Mouse (Mus musculus) cerebellum, postnatal 14 days (tissue): Measurements from ENCODE around the gene Rab5if.
"Not testable (repeated sequence)": the region's sequence is repeated elsewhere in the genome, so short reads cannot be mapped to it uniquely, and the experiment has no call there.

ENCODE experiments used
- DNase-seq, 2 experiments: peaks; one replicate each; pipeline ENCODE4 v3.0.0; 2021; ENCODE audit warnings: mixed read lengths in 2 of 2

Rab5if gene

GRCm38 (mm10) chr2:156892240-156892639 is 29.3 kb downstream of the Rab5if start:
- no peak for DNase-seq

- no peak for DNase-seq
Observed at GRCm38 (mm10) chr2:156892821-156893220, 29.9 kb downstream of the Rab5if start.

- DNase-seq: no peak
Observed at GRCm38 (mm10) chr2:156894496-156895265, 31.8 kb downstream of the Rab5if start.

- DNase-seq: peak in 1 of 2 experiments; percentile 54
Observed at GRCm38 (mm10) chr2:156896384-156896914, 33.5 kb downstream of the Rab5if start.

DNA sequence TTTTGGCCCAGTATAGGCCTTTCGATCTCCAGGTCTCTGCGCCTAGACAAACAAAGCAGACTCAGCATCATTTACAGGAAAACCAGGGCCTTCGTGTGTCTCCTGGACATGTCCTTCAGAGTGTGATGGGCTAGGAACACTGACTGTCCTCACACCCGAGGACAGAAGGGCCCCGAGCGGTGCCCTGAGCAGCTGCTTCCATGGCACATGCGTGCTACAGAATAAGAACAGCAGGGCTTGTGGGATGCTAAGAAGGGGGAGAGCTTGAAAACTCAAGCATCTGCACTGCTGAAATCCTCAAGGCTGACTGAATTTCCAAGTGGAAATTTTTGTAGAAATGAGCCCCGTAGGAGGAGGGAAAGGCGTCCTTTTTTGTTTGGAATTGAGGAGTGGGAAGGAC is 34.1 kb downstream of the Rab5if start:
- DNase-seq: no peak

DNA sequence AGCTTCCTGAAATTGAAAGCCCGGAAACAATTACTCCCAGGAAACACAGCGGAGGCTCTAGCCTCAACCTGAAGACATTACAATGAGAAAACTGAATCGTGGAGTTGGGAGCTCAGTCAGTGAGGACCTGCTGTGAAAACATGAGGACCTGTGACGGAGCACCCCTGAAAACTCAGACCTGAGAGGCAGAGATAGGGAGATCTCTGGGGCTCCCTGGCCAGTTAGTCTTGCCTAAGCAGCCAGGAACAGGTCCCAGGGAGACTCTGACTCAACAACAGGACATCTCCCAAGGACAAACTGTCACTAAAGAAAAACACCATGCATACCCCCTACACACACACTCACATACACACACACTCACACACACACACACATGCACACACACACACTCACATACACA is 35.4 kb downstream of the Rab5if start:
- DNase-seq: no peak

GRCm38 (mm10) chr2:156899184-156899583 is 36.3 kb downstream of the Rab5if start:
- DNase-seq: no peak

DNA sequence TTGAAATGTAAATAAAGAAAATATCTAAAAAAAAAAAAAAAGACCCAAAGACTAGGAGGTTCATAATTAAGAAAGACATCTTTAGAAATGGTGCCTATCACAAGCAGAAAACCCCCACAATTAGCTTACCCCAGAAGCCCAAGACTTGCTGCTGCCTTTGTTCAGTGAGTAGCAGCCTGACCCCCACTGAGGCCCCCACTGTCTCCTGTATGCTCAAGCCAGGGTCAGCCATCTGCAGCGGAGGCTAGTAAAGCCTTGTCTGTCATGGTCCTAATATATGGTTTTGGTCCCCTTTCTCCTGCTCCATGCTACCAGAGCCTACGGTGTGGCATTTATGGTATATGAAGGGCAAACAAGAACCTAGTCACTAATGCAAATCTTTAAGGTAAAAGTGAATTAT is 38.4 kb downstream of the Rab5if start:
- peak in 1 of 2 experiments; percentile 56 for DNase-seq

- DNase-seq: peak; percentile 57 to 61
Observed at GRCm38 (mm10) chr2:156901883-156902282, 39.0 kb downstream of the Rab5if start.

DNA sequence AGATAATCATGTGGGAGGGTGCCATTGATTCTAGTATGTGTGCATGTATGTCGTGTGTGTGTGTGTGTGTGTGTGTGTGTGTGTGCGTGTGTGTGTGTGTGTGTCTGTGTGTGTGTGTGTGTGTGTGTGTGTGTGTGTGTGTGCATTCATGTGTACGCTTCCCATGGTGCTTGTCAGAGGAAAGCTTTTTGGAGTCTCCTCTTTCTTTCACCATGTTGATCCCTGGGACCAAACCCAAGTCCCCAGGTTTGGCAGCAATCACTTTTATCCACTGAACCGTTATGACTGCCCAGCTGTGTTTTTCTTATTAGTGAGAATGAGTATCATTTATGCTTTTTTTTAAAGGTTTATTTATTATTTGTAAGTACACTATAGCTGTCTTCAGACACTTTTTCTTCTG is 39.5 kb downstream of the Rab5if start:
- peak; percentile 68 to 74 for DNase-seq

- peak; percentile 54 to 61 for DNase-seq
Observed at GRCm38 (mm10) chr2:156903367-156903766, 40.4 kb downstream of the Rab5if start.

- DNase-seq: peak; percentile 85 to 90
Observed at GRCm38 (mm10) chr2:156904976-156905717, 42.2 kb downstream of the Rab5if start.

- peak; percentile 77 to 79 for DNase-seq
Observed at GRCm38 (mm10) chr2:156905931-156906330, 43.0 kb downstream of the Rab5if start.

GRCm38 (mm10) chr2:156913191-156913590 is 50.3 kb downstream of the Rab5if start:
- DNase-seq: peak in 1 of 2 experiments; percentile 56

- DNase-seq: no peak
Observed at GRCm38 (mm10) chr2:156915559-156915958, 52.6 kb downstream of the Rab5if start.

- peak in 1 of 2 experiments; percentile 58 for DNase-seq
Observed at GRCm38 (mm10) chr2:156916419-156917125, 53.6 kb downstream of the Rab5if start.

DNA sequence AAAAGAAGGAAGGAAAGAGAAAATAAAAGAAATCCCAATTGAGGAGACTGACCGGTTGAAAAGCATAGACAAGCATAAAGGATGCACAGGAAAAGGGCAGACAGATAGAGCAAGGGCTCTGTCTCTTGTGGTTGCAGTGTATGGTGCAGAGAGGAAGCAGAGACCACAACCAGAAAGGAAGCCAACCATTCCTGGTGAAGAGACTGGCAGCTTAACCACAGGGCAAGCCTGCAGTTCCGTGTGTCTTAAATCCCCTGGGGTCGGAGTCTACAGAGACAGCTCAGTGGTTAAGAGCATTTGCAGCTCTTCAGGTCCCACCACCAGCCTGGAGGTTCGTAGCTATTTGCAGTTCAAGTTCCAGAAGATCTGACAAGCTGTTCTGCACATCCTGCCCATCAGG is 55.6 kb downstream of the Rab5if start:
- DNase-seq: no peak

DNA sequence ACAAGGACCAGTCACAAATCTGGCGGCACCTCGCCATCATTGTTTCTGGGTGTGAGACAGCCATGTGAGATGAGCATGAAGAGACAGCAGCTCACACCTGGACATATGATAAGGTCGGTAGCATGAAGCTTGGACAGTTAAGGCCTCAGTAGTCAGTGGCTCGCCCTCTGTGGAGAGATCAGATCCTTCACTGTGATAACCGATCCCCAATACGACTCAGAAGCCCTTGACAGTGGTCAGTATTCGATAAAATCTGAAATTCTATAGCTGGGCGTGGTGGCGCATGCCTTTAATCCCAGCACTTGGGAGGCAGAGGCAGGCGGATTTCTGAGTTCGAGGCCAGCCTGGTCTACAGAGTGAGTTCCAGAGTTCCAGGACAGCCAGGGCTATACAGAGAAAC is 56.3 kb downstream of the Rab5if start:
- DNase-seq: not testable (repeated sequence)

GRCm38 (mm10) chr2:156919796-156920195 is 56.9 kb downstream of the Rab5if start:
- no peak for DNase-seq

DNA sequence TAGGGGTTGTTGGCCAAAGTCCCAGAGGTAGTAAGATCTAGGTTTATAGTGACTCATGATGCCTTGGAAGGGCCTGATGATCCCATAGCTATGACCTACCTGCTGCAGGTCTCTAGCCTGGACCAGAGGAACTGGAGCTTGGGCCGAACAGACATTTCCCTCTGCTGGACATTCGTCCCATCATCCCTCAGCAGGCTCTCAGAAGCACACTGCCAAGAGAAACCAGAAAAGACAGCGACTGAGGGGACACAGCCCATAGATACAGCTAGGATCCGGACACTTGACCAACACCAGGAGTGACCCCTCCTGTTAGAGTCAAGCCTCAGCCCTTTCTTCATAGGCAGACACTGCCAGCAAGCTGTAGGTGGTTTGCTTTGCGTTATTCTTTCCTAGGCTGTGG is 60.1 kb downstream of the Rab5if start:
- DNase-seq: peak in 1 of 2 experiments; percentile 46
